Mouse (Mus musculus): ENCODE measurements at regions not wholly inside any gene's neighbourhood (a gene's known extent, or its start where the extent isn't known, plus 50 kb on each side); places are given as distances from the start of the nearest gene placed in this dataset.

DNA sequence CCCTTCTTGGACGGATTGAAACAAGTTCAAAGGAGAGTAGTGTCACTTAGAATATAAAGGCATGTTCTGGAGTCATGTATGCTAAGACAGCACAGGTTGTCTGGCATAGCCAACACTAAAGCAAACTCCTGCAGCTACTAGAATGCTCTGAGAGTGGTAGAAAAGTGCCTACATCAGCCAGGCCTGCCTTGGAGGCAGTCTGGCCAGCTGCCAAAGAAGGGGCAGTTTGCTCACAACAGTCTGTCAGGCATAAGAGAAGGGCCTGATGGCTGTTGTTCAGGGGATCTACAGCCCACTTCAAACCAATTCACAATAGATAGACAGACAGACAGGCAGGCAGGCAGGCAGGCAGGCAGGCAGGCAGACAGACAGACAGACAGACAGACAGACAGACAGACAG is 136.5 kb upstream of the Dap start:
- no peak for DNase-seq

GRCm38 (mm10) chr15:31091916-31092570 is 132.1 kb upstream of the Dap start:
- DNase-seq = peak; percentile 79

GRCm38 (mm10) chr15:31096206-31096605 is 127.9 kb upstream of the Dap start:
- DNase-seq = no peak

DNA sequence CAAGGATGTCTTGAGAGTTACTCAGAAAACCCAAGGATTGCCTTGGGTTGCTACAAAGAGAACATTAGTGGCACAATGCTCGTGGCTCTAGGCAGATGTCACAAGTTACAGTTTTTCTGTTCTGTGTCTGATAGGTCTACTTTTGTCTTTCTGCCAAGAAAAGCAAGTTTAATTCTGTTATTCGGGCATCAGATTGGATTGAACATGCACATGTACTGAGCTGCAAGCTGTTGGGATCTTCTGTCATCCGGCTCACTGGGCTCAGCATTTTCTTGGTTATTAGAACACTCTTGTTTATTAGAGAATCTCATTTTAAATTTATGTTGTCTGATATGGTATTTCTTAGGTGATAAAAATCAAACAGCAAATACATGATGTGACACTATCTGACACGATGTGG is 126.8 kb upstream of the Dap start:
- no peak for DNase-seq

GRCm38 (mm10) chr15:31104743-31105142 is 119.4 kb upstream of the Dap start:
- DNase-seq = no peak

GRCm38 (mm10) chr15:31106907-31107306 is 117.2 kb upstream of the Dap start:
- no peak for DNase-seq

GRCm38 (mm10) chr15:31113216-31113615 is 110.9 kb upstream of the Dap start:
- no peak for DNase-seq

DNA sequence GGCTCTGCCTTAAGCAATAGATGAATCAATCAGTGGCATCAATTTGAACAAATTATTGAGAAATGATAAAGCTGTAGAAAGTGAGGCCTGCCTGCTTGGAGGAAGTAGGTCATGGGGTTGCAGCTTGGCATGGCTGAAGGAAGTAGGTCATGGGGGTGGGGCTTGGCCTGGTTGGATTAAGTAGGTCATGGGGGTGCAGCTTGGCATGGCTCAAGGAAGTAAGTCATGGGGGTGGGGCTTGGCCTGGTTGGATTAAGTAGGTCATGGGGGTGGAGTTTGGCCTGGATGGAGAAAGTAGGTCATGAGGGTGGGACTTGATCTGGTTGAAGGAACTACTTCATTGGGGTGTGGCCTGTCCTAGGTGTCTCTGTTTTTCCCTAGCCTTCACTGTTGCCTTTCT is 106.8 kb upstream of the Dap start:
- no peak for DNase-seq

DNA sequence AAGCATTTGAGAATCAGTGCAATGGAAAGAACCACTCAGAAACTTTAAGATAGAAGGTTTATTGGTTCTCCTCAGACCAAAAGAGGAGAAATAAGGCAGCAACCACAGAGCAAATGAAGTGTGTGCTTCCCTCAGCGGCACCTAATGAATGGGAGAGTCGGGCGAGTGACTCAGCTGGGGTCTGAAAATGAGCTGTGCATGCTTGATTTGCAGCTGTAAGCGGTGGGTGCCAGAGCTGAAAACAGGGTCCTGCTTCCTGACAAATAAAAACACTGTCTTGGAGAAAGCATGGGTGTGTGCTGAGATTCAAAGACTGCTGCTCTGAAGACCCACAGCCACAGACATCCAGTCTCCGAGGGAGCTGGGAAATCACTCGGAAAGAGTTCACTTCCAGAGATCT is 104.0 kb upstream of the Dap start:
- no peak for DNase-seq

GRCm38 (mm10) chr15:31125784-31126183 is 98.3 kb upstream of the Dap start:
- no peak for DNase-seq

DNA sequence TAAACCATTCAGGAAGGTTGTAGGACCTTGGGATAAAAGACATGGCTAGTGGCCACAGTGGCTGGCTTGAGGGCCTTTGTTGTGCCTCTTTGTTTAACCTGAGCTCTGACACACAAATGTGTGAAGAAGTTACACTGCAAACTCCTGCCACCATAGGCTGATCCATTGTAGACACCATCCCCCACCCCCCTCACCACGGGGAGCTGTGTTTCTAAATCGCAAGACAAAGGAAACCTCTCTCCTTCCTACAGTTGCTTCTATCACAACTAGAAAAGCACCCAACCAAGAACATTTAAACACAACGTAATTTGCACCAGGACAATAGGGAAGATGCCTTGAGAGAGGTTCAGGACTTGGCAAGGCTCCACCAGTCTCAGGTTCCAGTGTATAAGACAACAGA is 97.1 kb upstream of the Dap start:
- no peak for DNase-seq

DNA sequence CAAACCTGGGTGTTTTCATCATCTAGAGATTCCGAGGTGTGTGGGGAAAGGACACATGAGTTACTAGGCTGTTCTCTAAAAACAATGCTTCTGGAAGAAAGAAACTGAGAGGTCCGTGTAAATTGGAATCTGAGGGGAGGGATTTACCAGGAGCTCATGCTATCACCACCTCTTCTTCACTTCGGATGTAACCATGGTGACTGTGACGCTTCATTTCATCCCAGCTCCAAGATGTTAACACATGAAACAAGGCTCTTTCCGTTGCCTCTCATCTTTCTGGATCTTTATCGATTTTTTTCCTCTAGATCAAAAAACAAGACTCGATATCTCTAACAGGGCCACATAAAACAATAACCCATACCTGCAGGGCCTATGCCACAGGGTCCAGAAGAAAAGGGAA is 89.2 kb upstream of the Dap start:
- DNase-seq = no peak

- DNase-seq = no peak
Measured at GRCm38 (mm10) chr15:31138637-31139036, 85.5 kb upstream of the Dap start.

DNA sequence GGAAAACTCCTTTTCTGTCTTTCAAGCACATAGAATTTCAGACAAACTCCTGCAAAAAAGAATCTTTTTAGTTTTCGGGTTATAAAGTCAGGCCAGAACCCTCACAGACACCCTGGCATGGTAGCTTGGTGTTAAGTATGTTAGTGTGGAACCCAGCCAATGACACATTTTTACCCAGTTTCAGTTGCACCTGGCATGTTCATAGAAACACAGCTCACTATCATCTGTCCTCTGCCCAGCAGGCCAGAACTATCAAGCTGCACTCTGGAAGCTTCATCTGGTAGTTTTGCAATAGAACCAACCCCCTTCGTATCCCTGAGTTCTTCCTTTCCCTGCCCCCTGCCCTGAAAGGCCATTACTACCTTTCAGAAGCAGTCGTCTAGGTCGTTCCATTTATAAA is 82.4 kb upstream of the Dap start:
- no peak for DNase-seq

- peak; percentile 63 for DNase-seq
Measured at GRCm38 (mm10) chr15:31148251-31149145, 75.6 kb upstream of the Dap start.

- peak; percentile 74 for DNase-seq
Measured at GRCm38 (mm10) chr15:31149855-31150254, 74.3 kb upstream of the Dap start.

GRCm38 (mm10) chr15:31150546-31151471 is 73.3 kb upstream of the Dap start:
- DNase-seq = peak; percentile 65

GRCm38 (mm10) chr15:31155141-31155540 is 69.0 kb upstream of the Dap start:
- DNase-seq = no peak

GRCm38 (mm10) chr15:31166543-31167105 is 57.5 kb upstream of the Dap start:
- DNase-seq = no peak

DNA sequence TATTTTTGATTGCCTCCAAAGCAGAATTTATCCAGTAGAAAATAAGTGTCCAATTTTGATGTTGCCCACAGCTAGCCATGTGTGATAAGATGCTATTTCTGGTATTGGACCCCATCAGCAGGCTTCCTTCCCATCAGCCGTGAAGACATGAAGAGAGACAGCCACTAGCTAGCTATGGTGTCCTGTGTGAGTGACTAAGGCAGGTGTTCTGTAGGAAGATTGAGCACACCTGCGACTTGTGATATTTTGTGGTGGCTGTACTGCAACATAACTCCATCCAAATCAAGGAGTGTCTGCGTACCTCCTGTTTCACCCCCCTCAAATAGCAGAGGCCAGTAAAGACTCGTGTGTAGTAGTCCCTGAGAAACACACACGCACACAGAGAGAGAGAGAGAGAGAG is 56.6 kb upstream of the Dap start:
- no peak for DNase-seq

DNA sequence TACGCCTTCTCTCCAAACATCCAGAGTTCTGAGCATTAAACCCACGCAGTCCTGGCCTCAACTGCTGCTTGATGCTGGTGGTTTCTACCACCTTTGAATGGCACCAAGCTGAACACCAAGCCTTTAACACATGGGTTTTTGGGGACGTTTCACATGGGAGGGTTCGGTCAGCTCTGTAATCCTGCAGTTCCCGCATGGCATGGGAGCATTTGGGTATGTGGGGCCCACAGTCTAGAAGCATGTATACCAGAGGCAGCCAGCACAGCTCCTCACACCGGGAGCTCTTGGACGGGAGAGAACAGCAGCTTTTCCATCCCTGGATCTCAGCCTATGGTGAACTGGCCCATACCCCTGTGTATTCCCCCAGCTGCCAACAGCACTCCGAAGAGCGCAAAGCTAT is 55.9 kb upstream of the Dap start:
- DNase-seq = no peak

DNA sequence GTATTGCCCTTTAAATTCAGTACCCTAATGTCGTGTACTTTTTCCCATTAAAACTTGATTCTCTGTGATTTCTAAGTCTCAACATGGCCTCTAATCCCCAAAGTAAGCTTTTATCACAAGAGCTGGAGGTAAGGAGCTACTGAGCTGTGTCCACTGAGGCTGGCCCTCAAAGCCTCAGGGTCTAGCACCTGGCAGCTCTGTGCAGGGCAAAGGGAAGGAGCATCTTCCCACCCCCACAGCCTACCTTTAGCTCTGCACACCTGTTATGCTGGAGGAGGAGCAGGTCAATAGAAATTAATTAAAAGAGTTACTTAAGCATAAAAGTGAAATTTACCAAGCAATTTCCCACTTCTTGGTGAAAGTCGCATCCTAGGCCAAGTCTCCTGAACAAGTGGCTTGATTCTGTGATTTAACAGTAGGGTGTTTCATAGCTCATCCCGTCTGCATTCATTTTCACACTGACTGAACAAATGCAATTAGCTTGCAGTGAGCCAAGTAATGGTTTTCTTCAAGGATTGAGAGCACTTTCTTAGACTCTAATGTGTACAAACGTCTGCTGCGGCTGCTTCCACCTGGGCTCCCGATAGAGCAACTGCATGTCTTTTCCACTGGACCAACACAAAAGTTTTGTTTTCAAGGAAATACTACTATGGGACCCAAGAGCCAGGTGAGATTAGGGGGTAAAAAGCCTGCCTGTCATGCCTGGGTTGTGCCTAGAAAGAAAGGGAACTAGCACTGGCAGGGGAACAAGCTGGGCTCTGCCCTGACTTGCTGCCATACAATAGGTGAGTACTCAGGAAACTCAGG is 50.6 kb upstream of the Dap start:
- no peak for DNase-seq

Measured in cerebellum, adult 9-11 months (tissue).